Mouse (Mus musculus) thymus, postnatal 25 days (tissue): ENCODE measurements around the gene Isoc2b.
A peak's percentile ranks its signal among the peaks of the same experiment; 100 is the strongest.
"Not testable (repeated sequence)": the region's sequence is repeated elsewhere in the genome, so short reads cannot be mapped to it uniquely, and the experiment has no call there.

Source experiments
- DNase-seq: peaks from one replicate; pipeline ENCODE4 v3.0.0; 2022

Gene Isoc2b

GRCm38 (mm10) chr7:4865579-4866493, 4.2 kb downstream of the Isoc2b start:
- peak; percentile 96 for DNase-seq

DNA sequence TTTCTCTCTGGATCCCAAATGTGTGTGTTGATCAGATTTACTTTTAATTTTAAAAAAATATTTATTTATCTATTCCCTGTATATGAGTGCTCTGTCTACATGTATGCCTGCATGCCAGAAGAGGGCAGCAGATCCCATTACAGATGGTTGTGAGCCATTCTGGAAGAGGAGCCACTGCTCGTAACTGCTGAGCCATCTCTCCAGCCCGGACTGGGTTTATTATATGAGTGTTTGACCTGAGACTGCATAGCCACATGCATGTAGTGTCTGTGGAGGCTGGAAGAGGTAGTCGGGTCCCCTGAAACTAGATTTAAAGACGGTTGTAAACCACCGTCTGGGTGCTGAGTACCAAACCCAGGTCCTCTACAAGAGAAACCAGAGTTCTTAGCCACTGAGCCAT, 5.0 kb downstream of the Isoc2b start:
- peak; percentile 55 for DNase-seq

GRCm38 (mm10) chr7:4864130-4864845, 5.8 kb downstream of the Isoc2b start:
- DNase-seq = no peak

- no peak for DNase-seq
Measured at GRCm38 (mm10) chr7:4863541-4864080, 6.4 kb downstream of the Isoc2b start.

DNA sequence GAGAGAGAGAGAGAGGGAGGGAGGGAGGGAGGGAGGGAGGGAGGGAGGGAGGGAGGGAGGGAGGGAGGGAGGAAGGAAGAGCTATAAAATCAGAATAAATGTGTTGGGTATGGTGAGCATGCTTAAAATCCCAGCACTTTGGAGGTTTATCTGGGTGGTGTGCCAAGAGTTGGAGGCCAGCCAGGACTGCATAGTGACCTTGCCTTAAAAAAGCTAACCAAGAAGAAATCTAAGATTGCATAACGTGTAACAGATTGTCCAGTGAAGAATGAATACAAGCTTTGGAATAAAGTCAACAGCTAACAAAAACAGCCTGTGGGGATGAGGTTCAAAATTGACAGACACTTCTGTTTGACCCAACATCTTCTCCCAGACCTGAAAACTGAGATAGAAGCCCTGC, 7.0 kb downstream of the Isoc2b start:
- no peak for DNase-seq

GRCm38 (mm10) chr7:4860926-4861325, 9.1 kb downstream of the Isoc2b start:
- not testable (repeated sequence) for DNase-seq

- DNase-seq = no peak
Measured at GRCm38 (mm10) chr7:4859418-4859978, 10.6 kb downstream of the Isoc2b start.

GRCm38 (mm10) chr7:4857321-4857720, 12.7 kb downstream of the Isoc2b start:
- DNase-seq = no peak

- DNase-seq = no peak
Measured at GRCm38 (mm10) chr7:4856508-4856907, 13.6 kb downstream of the Isoc2b start.

DNA sequence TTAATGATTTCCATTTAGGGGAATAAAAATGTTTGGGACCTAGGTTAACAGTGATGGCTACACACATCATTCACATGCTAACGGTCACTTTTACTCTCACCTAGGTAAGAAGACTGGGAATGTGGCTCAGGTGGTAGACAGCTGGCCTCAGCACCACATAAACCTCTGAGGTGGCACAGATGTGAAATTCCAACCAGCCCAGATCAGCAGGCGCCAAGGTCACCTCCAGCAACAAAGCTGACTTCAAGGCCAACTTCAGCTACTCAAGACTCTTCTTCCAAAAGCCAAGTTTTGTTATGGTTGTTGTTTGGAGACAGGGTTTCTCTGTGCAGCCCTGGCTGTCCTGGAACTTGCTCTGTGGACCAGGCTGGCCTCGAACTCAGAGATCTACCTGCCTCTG, 16.4 kb downstream of the Isoc2b start:
- DNase-seq = no peak

DNA sequence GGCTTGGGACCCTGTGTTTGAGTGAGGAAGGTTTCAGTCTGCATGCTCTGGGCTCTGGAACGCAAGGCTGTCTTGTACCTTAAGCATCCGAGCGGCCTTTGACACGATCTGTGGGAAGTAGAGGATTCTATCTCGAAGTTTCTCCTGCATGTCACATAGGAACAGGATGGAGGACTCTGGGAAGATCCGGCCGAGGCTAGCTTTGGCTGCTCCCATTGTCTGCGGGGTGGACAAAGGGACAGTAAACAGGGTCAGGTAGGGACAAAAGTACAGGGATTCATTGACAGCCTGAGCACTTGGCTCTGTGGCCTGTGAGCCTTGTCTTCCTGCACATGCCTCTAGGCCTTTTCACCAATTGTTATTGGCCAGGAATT, 18.8 kb downstream of the Isoc2b start:
- DNase-seq = no peak

GRCm38 (mm10) chr7:4850621-4851314, 19.3 kb downstream of the Isoc2b start:
- DNase-seq = no peak

GRCm38 (mm10) chr7:4849372-4849771, 20.7 kb downstream of the Isoc2b start:
- DNase-seq = no peak

DNA sequence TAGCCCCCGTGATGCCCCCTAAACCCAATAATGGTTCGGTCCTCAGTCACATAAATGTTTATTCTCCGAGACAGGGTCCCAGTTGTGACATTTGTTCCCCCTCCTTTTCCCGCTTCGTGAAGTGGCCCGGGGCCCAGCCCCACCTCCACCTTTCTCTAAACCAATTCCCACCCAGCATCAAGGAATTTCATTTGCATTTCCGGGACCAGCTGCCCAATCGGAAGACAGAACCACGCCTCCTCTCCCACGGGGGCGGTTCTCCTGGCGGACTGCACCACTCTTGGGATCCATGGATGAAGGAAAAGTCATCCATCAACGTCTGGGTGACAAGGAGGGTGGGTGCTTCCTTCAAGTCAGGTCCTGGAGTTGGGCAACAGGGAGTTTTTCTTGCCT, 25.1 kb downstream of the Isoc2b start:
- DNase-seq = no peak

DNA sequence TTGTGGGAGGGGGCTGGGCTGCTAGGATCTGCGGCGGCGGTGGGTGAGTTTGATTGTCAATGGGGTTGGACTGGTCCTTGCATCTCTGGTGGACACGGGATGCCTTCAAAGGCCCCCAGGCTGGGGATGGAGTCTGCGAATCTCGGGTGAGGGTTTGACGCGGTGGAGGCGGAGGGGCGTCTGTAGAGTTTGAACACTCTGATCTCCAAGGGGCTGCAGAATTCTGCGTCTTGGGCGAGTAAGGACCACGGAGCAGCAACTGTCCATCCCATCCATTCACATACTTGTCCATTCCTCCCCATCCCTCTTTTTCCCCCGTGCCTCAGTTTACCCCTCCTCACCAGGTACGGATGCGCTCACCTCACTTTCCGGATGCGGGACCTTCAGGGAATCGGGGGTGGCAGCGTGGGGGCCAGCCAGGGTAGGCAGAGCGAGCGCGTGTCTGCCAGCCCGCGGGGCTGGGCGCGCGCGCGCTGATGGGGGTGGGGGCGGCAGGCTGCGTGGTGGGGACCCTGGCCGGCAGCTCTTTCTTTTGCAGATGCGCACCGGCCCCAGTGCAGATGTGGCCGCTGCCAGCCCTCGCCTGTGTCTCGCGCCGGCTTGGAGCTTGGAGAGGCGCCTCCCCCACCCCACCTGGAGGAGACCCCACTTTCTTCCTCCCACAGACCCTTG, 25.7 kb downstream of the Isoc2b start, which contains the start of gene Shisa7:
TSS of gene Shisa7 (minus strand) at position 452 of the 672 bp plus-strand sequence.
- no peak for DNase-seq

- no peak for DNase-seq
Measured at GRCm38 (mm10) chr7:4843604-4844244, 26.3 kb downstream of the Isoc2b start.

DNA sequence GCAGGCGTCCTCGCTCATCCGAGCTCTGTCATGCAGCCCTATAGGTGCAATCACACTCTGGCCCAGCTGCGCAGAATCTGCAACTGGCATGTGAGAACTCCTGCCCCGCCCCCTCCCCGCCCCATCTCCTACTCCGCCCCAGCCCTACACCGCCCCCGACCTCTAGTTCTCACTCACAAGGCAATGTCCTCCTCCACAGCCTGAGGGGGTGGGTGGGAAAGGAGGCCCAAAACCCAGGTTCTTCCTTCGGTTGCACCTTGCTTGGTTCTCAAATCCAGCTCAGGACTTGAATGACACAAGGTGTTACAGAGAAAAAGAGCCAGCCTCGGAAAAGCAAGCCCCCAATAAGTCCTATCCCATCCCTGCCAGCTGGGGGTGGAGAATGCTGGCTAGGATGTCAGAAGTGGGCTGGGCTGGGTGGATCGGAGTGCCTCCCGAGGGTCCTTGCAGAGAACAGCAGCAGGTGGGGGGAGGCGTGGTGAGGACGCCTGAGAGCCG, 27.4 kb downstream of the Isoc2b start:
- peak; percentile 22 for DNase-seq

DNA sequence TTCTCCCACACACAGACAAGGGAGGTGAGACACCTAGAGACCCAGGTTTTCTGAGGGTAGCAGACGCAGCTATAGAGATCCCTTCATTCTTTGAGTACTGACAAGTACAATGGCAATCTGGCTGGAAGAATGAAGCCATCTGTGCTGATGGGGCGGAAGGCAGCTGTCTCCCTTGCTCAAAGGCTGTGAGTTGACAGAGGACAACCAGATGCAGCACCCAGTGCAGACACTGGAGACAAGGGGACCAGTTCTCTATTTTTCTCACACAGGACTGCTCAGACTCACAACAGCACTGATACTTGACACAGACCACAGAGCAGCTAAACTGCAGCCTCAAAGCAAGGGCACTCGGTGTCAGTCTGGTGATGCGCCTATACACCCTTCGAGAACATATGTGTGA, 28.0 kb downstream of the Isoc2b start:
- DNase-seq = no peak

- no peak for DNase-seq
Measured at GRCm38 (mm10) chr7:4837639-4838038, 32.4 kb downstream of the Isoc2b start.

- DNase-seq = peak; percentile 57
Measured at GRCm38 (mm10) chr7:4836351-4836792, 33.7 kb downstream of the Isoc2b start.

DNA sequence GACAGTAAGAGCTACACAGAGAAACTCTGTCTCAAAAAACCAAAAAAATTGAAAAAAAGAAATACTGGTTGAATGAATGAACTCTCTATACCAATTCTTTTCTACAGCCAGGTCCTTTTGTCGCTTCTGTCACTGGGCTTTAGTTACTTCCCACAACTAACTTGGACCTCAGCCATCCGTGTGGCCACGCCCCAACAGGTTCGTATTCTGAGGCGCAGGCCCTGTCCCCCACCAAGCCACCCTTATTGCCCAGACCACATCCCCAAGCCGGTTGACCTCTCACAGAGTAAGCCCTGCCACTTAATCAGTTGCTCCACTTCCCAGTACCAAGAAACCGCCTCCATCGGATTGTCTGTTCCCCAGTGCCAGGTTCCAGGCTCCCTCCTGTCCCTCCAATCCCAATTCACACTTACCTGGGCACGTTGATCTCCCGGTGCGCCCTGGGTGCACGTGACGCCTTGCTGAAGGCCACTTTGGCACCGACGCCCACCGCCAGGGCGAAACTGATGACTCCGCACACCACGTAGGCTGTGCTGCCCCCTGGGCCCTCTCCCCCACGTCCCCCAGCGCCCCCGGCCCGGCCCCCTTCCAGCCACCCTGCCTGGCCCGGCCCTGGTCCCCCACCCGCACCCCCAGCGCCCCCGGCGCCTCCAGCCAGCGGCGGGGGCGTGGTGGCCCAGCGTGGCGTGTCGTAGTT, 34.3 kb downstream of the Isoc2b start:
- DNase-seq = no peak
